Mouse (Mus musculus) heart, adult 10 weeks (tissue): ENCODE data around the gene Skint7. TPM values are rescaled to one million over a fixed set of nuclear protein-coding genes. Genes with fewer than 3 reads are reported as not detected.

Source experiments
- polyA plus RNA-seq: library from polyadenylated mRNA; stranded (reverse); fragments of 350-450 nt; fragmentation: Illumina TruSeq; extraction: RNeasy Lipid Tissue Mini Kit (QIAGEN cat#74804); gene quantifications from one replicate; pipeline ENCODE4 v1.2.3, GENCODE M21; 2014; ENCODE audit warnings: low read depth, low replicate concordance

Gene Skint7
- not detected for polyA plus RNA-seq

DNA sequence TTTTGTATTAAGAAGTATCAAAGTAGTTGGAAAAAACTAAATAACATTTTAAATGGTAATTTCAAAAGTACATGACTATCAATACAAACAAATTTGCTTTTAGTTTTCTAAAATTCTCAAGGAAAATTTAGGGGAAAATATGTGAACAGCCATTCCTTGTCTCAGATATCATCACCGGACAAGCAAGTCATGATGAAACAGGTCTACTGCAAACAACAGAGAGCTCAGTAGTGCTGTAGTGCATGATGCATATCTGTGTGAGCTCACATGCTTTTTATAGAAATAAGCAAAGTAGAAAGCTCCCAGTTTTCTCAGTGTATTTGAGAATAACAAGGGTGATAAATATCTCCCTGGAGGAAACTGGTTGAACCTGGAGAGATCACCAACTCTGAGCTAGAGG is at the start of gene Skint7:
Skint7 (plus strand) TSS at position 301 of the 400 bp plus-strand sequence.

DNA sequence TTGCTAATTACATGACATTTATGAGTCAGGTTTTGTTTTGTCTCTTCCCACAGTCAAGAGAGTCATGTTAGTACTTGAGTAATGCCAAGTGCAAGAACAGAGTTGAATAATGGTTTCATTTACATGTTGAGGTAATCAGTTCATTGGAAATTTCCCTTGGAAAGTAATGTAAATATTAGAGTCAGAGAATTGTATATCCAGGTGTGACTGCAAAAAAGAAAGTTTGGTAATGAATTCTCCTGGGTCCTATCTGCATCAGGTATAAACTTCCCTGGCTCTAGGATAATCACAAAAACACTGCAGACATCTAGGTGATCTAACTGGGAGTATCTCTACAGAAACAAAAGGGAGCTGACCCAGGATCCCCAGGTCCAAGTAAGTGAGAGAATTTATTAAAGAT is 33.2 kb downstream of the Skint7 start, which contains the start of gene Skint1:
Skint1 (plus strand) TSS at position 301 of the 400 bp plus-strand sequence.

Other genes starting within 250 kb of the Skint7 start
- not detected for gene Slc5a9, start 70.0 kb upstream of the Skint7 start, polyA plus RNA-seq
- gene Skint8, start 53.5 kb upstream of the Skint7 start, polyA plus RNA-seq: not detected
- not detected for gene Skint1, start 33.3 kb downstream of the Skint7 start, polyA plus RNA-seq
- gene Skint4, start 99.1 kb downstream of the Skint7 start, polyA plus RNA-seq: not detected